In the genomic region with DNA sequence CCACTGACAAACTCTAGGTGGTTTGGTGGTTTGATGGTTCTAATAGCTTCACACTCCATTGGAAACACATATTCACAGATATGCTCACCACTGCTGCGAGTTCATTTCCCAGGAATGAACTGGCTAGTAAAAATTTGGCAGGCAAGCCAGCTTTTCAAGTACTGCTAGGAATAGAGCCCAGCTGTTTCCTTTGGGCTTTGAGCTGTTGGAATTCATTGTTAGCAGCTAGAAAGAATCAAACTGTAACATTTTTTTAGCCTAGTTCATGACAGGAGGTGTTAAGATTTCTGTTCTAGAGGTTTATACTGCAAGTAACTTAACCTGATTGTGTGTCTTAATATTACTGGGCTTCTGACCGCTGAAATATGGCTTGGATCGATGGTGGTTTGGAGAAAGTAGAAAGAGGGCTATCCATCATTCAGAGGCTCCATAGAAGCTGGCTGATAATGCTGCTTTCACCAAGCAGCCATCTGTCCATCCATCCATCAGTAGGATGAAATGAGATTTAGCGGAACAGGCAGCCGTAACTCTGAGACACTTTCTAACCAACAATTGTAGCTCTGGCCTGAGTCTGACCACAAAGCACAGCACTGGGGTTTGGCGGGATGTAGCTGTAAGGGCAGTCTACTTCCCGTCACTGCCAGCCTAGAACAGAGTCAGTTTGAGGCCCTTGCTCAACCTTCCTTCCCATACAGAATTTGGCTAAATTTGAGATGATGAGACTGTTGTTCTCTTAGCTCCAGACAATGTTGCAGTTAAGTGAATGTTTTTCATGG, we compare ENCODE assay signal across 10 mouse cellular contexts. TPM values are rescaled to one million over a fixed set of nuclear protein-coding genes. Genes with fewer than 3 reads are reported as not detected.
DNase-seq lines count a peak whose midpoint lies in the region; ATAC-seq and TF ChIP-seq lines count a peak whose summit lies in the region.
"Had no signal": no experiment of that assay in that cellular context is flagged by ENCODE, and none has a peak within 500 bp of the region (broad histone marks: within the 10 kb centered on the region; RNA-seq: fewer than 3 reads in every experiment).

No protein-coding gene starts in this region.

- H3K4me2 ChIP-seq in midbrain, embryonic 14.5 days (ENCODE audit: low read length), result no peak overlapping the region
- H3K4me2 ChIP-seq in liver, postnatal 0 days (ENCODE audit: low read depth, low read length), result no peak overlapping the region

- TF ChIP-seq CTCF in layer of hippocampus, adult 2 months (conservative IDR thresholded peaks at IDR 0.05), result no peak
- TF ChIP-seq CTCF in liver, postnatal 0 days (IDR thresholded peaks at IDR 0.05; ENCODE audit: low read depth), result no peak

- peak; percentile 91 for ATAC-seq in megakaryocyte progenitor cell, adult 5-6 weeks (replicated peaks; ENCODE audit: poor library complexity)
- ATAC-seq in midbrain, embryonic 14.5 days (ENCODE audit: low FRiP score, low TSS enrichment), result no peak
- ATAC-seq in liver, postnatal 0 days, result no peak

- H3K4me1 ChIP-seq in midbrain, embryonic 14.5 days (ENCODE audit: control insufficient read depth, insufficient read depth, low read length), result no peaks in the 10 kb centered on the region
- peaks cover 7% of the 10 kb centered on the region; the same call in 1 of the 2 replicates for H3K4me1 ChIP-seq in liver, postnatal 0 days (ENCODE audit: insufficient read depth)

- DNase-seq in layer of hippocampus, adult 2 months (ENCODE audit: low spot score in 2 of 2), result no peak
- DNase-seq in layer of hippocampus, postnatal 25 days (ENCODE audit: extremely low spot score in 1 of 2, low spot score in 1 of 2), result no peak
- peak; percentile 46 for DNase-seq in embryo, embryonic 10 days (ENCODE audit: low spot score)
- DNase-seq in heart, postnatal 10 days, result peak; percentile 73 to 74
- no peak for DNase-seq in right cerebral cortex, postnatal 25 days
- no peak for DNase-seq in midbrain, embryonic 14.5 days
- no peak for DNase-seq in liver, postnatal 0 days
- DNase-seq: right cerebral cortex, postnatal 4 days had no signal

- intact Hi-C loops in heart, postnatal 10 days (cut with DNase I), result no loop called here

- peak overlapping the region; percentile 57 for H3K27ac ChIP-seq in layer of hippocampus, adult 2 months
- no peak overlapping the region for H3K27ac ChIP-seq in midbrain, embryonic 14.5 days (replicated peaks; ENCODE audit: low read depth, low read length)
- H3K27ac ChIP-seq in liver, postnatal 0 days (ENCODE audit: low read depth), result no peak overlapping the region
- H3K27ac ChIP-seq: left cerebral cortex, adult 2 months had no signal

- H3K4me3 ChIP-seq in layer of hippocampus, adult 2 months, result no peak overlapping the region
- H3K4me3 ChIP-seq in midbrain, embryonic 14.5 days (replicated peaks; ENCODE audit: low read depth, low read length), result no peak overlapping the region
- no peak overlapping the region for H3K4me3 ChIP-seq in liver, postnatal 0 days (ENCODE audit: low read depth, low read length)
- H3K4me3 ChIP-seq: left cerebral cortex, adult 2 months had no signal

- H3K27me3 ChIP-seq in midbrain, embryonic 14.5 days (ENCODE audit: control insufficient read depth, insufficient read depth, low read length), result no peaks in the 10 kb centered on the region
- no peaks in the 10 kb centered on the region for H3K27me3 ChIP-seq in liver, postnatal 0 days (ENCODE audit: insufficient read depth, low read length)

- H3K9ac ChIP-seq in midbrain, embryonic 14.5 days (replicated peaks; ENCODE audit: low read length), result no peak overlapping the region
- no peak overlapping the region for H3K9ac ChIP-seq in liver, postnatal 0 days (replicated peaks)

- H3K9me3 ChIP-seq in midbrain, embryonic 14.5 days (ENCODE audit: control insufficient read depth, low read length), result no peaks in the 10 kb centered on the region
- no peaks in the 10 kb centered on the region for H3K9me3 ChIP-seq in liver, postnatal 0 days (ENCODE audit: low read length)

- 65% methylated on average over 7 of the region's 7 CpGs for WGBS in midbrain, embryonic 14.5 days
- 60% methylated on average over 7 of the region's 7 CpGs for WGBS in liver, postnatal 0 days (ENCODE audit: insufficient replicate concordance)

- no peaks in the 10 kb centered on the region for H3K36me3 ChIP-seq in midbrain, embryonic 14.5 days (ENCODE audit: control insufficient read depth, insufficient read depth, low read length)
- H3K36me3 ChIP-seq in liver, postnatal 0 days (replicated peaks; ENCODE audit: insufficient read depth, low read length), result no peaks in the 10 kb centered on the region; the same call in 1 of the 2 replicates

- no peak for TF ChIP-seq EP300 in liver, postnatal 0 days (IDR thresholded peaks at IDR 0.05; ENCODE audit: low read depth)

RNA-seq across cellular contexts. Expression of a gene that starts 21.0 kb away (rescaled TPM):
- total RNA-seq in layer of hippocampus, adult 2 months (2021), result 10 to 100 TPM; 27.4 to 27.5 TPM
- 10 to 100 TPM; 19.4 to 24.4 TPM for total RNA-seq in layer of hippocampus, postnatal 25 days (2021)
- 10 to 100 TPM; 20.4 to 22.1 TPM for total RNA-seq in heart, postnatal 10 days (2021)
- 24.0 and 28.6 TPM in 2 replicates for total RNA-seq in megakaryocyte progenitor cell, adult 5-6 weeks (2015)
- 24.6 and 36.6 TPM in 2 replicates for total RNA-seq in megakaryocyte progenitor cell, adult 5-6 weeks (2017)
- 11.5 and 15.4 TPM in 2 replicates for polyA plus RNA-seq in midbrain, embryonic 14.5 days (2014; fragmentation: Nextera tagmentation; extraction: Ambion mirVana)
- polyA plus RNA-seq in liver, postnatal 0 days (2015; fragmentation: Nextera tagmentation; extraction: Ambion mirVana), result 7.5 and 7.9 TPM in 2 replicates

Comparison
In these comparisons a context has a peak if more than half of its experiments do, and no peak if none do; other contexts are left out.
1. DNase-seq: peak in embryo, embryonic 10 days (single experiment) and heart, postnatal 10 days (2 of 2); none in layer of hippocampus, adult 2 months (0 of 2), layer of hippocampus, postnatal 25 days (0 of 2), right cerebral cortex, postnatal 25 days (single experiment), midbrain, embryonic 14.5 days (single experiment) and liver, postnatal 0 days (single experiment).